Mouse (Mus musculus): ENCODE results near the gene Atg101. TPM values are rescaled to one million over a fixed set of nuclear protein-coding genes. Genes with fewer than 3 reads are reported as not detected.
A peak's percentile ranks its signal among the peaks of the same experiment; 100 is the strongest.

The Atg101 gene
- polyA plus RNA-seq, 1 experiment from 2014 or later, result 75.0 TPM

DNA sequence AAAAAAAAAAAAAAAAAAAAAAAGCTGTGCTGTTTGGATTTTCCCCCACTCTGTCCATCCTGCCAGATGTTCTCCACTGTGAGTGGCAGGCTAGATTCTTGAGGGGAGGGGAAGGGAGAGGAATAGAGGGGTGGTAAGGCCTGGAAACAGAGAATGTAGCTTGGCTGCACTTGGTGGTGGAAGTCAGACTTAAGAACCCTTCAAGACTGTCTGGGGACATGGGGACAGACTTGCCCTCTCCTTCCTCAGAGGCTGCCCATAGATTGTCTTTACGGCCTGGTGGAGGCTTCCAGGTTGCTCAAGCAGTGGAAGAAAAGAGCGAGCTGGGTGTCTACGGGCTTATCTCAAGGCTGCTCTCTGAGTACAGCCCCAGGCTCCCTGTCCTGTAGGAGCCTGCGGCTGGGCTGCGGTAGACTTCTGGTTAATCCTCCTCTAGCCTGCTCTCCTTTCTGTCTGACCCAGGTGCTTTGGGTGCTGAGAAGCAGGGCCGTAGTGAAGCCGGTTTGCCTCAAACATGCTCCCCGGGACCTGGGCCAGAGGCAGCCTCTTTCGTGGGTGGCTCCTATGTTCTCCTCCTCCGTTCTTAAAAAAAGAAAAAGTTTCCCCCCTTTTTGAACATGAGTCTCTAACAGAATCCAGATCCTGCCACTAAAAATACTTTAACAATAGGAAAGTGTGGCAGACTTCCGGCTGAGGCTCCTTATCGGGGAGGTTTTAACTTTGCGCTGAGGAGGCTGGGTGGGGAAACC lies 23.0 kb upstream of the Atg101 start:
- H3K4me1 ChIP-seq (replicated peaks; ENCODE audit: control insufficient read depth, insufficient read depth, low read length), result peaks cover 31% of the 10 kb centered on the region
- H3K27me3 ChIP-seq (ENCODE audit: control insufficient read depth, insufficient read depth, low read depth, low read length), result no peaks in the 10 kb centered on the region
- no peaks in the 10 kb centered on the region for H3K9me3 ChIP-seq (ENCODE audit: control insufficient read depth, low read length)
- peak overlapping the region; percentile 24; the same call in 1 of the 2 replicates for H3K4me2 ChIP-seq (ENCODE audit: low read depth, low read length)
- WGBS, result 42% methylated on average over 13 of the region's 13 CpGs
- no peak overlapping the region for H3K4me3 ChIP-seq (ENCODE audit: low read length)
- no peaks in the 10 kb centered on the region for H3K36me3 ChIP-seq (ENCODE audit: control insufficient read depth, insufficient read depth, low read length)
- H3K27ac ChIP-seq (ENCODE audit: low read length), result peak overlapping the region; percentile 97
- peak overlapping the region; percentile 51 for H3K9ac ChIP-seq (ENCODE audit: low read length)
- peak; percentile 56 for ATAC-seq (ENCODE audit: low read depth)

- no peaks in the 10 kb centered on the region for H3K27me3 ChIP-seq (ENCODE audit: control insufficient read depth, insufficient read depth, low read depth, low read length)
- no peaks in the 10 kb centered on the region for H3K36me3 ChIP-seq (ENCODE audit: control insufficient read depth, insufficient read depth, low read length)
- no peak overlapping the region for H3K4me2 ChIP-seq (ENCODE audit: low read depth, low read length)
- H3K9me3 ChIP-seq (ENCODE audit: control insufficient read depth, low read length), result no peaks in the 10 kb centered on the region
- no peak; the same call in 1 of the 2 replicates for ATAC-seq (ENCODE audit: low read depth)
- H3K4me3 ChIP-seq (ENCODE audit: low read length), result no peak overlapping the region
- peak overlapping the region; percentile 97 for H3K27ac ChIP-seq (ENCODE audit: low read length)
- H3K9ac ChIP-seq (ENCODE audit: low read length), result no peak overlapping the region
- 67% methylated on average over 5 of the region's 5 CpGs for WGBS
- peaks cover 38% of the 10 kb centered on the region for H3K4me1 ChIP-seq (replicated peaks; ENCODE audit: control insufficient read depth, insufficient read depth, low read length)
Measured at GRCm38 (mm10) chr15:101262502-101262901, 21.6 kb upstream of the Atg101 start.

- Histone ChIP-seq H3K4me1 (replicated peaks; ENCODE audit: control insufficient read depth, insufficient read depth, low read length) (peaks cover 28% of the 10 kb centered on the region), H3K27me3 (ENCODE audit: control insufficient read depth, insufficient read depth, low read depth, low read length) (no peaks in the 10 kb centered on the region), H3K36me3 (ENCODE audit: control insufficient read depth, insufficient read depth, low read length) (peaks cover 9% of the 10 kb centered on the region), H3K4me2 (ENCODE audit: low read depth, low read length) (peak overlapping the region; percentile 93), H3K9me3 (ENCODE audit: control insufficient read depth, low read length) (no peaks in the 10 kb centered on the region), H3K9ac (ENCODE audit: low read length) (peak overlapping the region; percentile 74), H3K4me3 (ENCODE audit: low read length) (peak overlapping the region; percentile 65), H3K27ac (ENCODE audit: low read length) (peak overlapping the region; percentile 89)
- ATAC-seq (ENCODE audit: low read depth), result peak; percentile 93
- under 1% methylated on average over 57 of the region's 57 CpGs for WGBS
Measured at GRCm38 (mm10) chr15:101266132-101266963, 17.7 kb upstream of the Atg101 start.

GRCm38 (mm10) chr15:101267053-101268032 lies 16.7 kb upstream of the Atg101 start:
- peaks cover 13% of the 10 kb centered on the region for H3K36me3 ChIP-seq (ENCODE audit: control insufficient read depth, insufficient read depth, low read length)
- peak overlapping the region; percentile 74 for H3K9ac ChIP-seq (ENCODE audit: low read length)
- peaks cover 20% of the 10 kb centered on the region for H3K4me1 ChIP-seq (replicated peaks; ENCODE audit: control insufficient read depth, insufficient read depth, low read length)
- H3K4me2 ChIP-seq (ENCODE audit: low read depth, low read length), result peak overlapping the region; percentile 93
- no peaks in the 10 kb centered on the region for H3K9me3 ChIP-seq (ENCODE audit: control insufficient read depth, low read length)
- peak overlapping the region; percentile 89 for H3K27ac ChIP-seq (ENCODE audit: low read length)
- H3K27me3 ChIP-seq (ENCODE audit: control insufficient read depth, insufficient read depth, low read depth, low read length), result no peaks in the 10 kb centered on the region
- ATAC-seq (ENCODE audit: low read depth), result peak; percentile 27
- under 1% methylated on average over 25 of the region's 25 CpGs for WGBS
- peak overlapping the region; percentile 65 for H3K4me3 ChIP-seq (ENCODE audit: low read length)

DNA sequence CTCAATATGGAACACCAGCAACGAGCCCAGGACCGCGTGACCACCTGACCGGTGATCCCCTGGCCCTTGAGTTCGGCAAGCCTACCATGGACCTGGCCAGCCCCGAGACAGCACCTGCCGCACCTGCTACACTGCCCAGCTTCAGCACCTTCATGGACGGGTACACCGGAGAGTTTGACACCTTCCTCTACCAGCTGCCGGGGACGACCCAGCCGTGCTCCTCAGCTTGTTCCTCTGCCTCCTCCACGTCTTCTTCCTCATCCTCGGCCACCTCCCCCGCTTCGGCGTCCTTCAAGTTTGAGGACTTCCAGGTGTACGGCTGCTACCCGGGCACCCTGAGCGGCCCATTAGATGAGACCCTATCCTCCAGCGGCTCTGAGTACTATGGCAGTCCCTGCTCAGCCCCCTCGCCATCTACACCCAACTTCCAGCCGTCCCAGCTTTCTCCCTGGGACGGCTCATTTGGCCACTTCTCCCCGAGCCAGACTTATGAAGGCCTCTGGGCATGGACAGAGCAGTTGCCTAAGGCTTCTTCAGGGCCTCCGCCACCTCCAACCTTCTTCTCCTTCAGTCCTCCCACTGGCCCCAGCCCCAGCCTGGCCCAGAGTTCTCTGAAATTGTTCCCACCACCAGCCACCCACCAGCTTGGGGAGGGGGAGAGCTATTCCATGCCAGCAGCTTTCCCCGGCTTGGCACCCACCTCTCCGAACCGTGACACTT lies 13.8 kb upstream of the Atg101 start:
- Histone ChIP-seq H3K9ac (ENCODE audit: low read length) (no peak overlapping the region), H3K27me3 (ENCODE audit: control insufficient read depth, insufficient read depth, low read depth, low read length) (no peaks in the 10 kb centered on the region), H3K36me3 (ENCODE audit: control insufficient read depth, insufficient read depth, low read length) (peaks cover 27% of the 10 kb centered on the region), H3K27ac (ENCODE audit: low read length) (no peak overlapping the region), H3K4me1 (replicated peaks; ENCODE audit: control insufficient read depth, insufficient read depth, low read length) (peaks cover 25% of the 10 kb centered on the region), H3K9me3 (ENCODE audit: control insufficient read depth, low read length) (no peaks in the 10 kb centered on the region), H3K4me3 (ENCODE audit: low read length) (no peak overlapping the region), H3K4me2 (ENCODE audit: low read depth, low read length) (no peak overlapping the region)
- no peak for ATAC-seq (ENCODE audit: low read depth)
- WGBS, result 88% methylated on average over 29 of the region's 29 CpGs

DNA sequence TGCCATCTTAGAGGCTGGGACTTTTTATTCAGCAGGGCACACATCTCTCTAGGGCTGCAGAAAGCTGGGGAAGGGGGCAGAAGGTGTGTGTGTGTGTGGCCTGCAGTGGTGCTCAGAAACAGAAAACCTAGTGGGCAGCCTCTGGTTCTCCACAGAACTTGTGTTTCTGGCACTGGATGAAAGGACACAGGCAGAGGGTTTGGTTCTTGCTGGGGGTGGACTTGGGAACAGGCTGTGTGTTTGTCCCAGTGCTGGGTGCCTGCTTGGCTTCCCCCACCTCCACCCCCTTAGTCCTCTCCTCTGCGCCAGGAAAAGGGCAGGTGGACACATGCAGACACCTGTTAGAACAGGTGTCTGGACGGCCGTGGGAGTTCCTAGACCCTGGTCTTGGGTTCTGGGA lies 13.0 kb upstream of the Atg101 start:
- ATAC-seq (ENCODE audit: low read depth), result no peak
- Histone ChIP-seq H3K4me2 (ENCODE audit: low read depth, low read length) (no peak overlapping the region), H3K4me1 (replicated peaks; ENCODE audit: control insufficient read depth, insufficient read depth, low read length) (peaks cover 19% of the 10 kb centered on the region), H3K4me3 (ENCODE audit: low read length) (no peak overlapping the region), H3K36me3 (ENCODE audit: control insufficient read depth, insufficient read depth, low read length) (peaks cover 27% of the 10 kb centered on the region), H3K9ac (ENCODE audit: low read length) (no peak overlapping the region), H3K9me3 (ENCODE audit: control insufficient read depth, low read length) (no peaks in the 10 kb centered on the region), H3K27me3 (ENCODE audit: control insufficient read depth, insufficient read depth, low read depth, low read length) (no peaks in the 10 kb centered on the region), H3K27ac (ENCODE audit: low read length) (no peak overlapping the region)
- 69% methylated on average over 3 of the region's 3 CpGs for WGBS

DNA sequence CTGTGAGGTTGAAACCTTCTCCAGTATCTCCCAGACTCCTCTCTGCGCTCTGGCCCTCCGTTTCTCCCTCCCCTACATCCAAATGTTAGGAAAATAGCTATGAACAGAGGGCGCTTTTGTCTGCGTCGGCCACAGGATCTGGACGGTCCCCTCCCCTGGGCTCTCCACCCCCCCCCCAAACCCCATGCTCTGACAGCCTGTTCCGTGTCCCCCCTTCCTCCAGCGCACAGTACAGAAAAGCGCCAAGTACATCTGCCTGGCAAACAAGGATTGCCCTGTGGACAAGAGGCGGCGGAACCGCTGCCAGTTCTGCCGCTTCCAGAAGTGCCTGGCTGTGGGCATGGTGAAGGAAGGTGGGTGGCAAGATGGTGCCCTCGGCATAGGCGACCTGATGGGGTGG lies 12.6 kb upstream of the Atg101 start:
- H3K27me3 ChIP-seq (ENCODE audit: control insufficient read depth, insufficient read depth, low read depth, low read length), result no peaks in the 10 kb centered on the region
- ATAC-seq (ENCODE audit: low read depth), result no peak
- peaks cover 17% of the 10 kb centered on the region for H3K4me1 ChIP-seq (replicated peaks; ENCODE audit: control insufficient read depth, insufficient read depth, low read length)
- 79% methylated on average over 15 of the region's 15 CpGs for WGBS
- no peaks in the 10 kb centered on the region for H3K9me3 ChIP-seq (ENCODE audit: control insufficient read depth, low read length)
- no peak overlapping the region for H3K27ac ChIP-seq (ENCODE audit: low read length)
- H3K4me2 ChIP-seq (ENCODE audit: low read depth, low read length), result no peak overlapping the region
- H3K9ac ChIP-seq (ENCODE audit: low read length), result no peak overlapping the region
- H3K36me3 ChIP-seq (ENCODE audit: control insufficient read depth, insufficient read depth, low read length), result peaks cover 27% of the 10 kb centered on the region
- H3K4me3 ChIP-seq (ENCODE audit: low read length), result no peak overlapping the region

DNA sequence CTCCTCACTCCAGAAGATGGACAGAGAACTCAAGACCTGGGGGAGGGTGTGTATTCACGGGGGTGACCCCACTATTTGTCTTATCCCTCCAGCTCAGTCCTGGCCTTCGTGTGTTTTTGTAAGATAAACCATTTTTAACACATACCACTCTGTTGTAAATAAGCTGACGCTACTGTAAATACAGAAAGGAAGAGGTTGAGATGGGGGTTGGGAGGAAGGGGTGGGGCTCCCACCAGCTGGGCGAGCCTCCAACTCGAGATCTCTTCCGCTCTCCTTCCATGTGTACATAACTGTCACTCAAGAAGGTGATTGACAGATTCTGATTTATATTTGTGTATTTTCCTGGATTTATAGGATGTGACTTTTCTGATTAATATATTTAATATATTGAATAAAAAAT lies 9.7 kb upstream of the Atg101 start:
- H3K4me3 ChIP-seq (ENCODE audit: low read length), result no peak overlapping the region
- ATAC-seq (ENCODE audit: low read depth), result peak; percentile 7; the same call in 1 of the 2 replicates
- peaks cover 8% of the 10 kb centered on the region for H3K4me1 ChIP-seq (replicated peaks; ENCODE audit: control insufficient read depth, insufficient read depth, low read length)
- H3K4me2 ChIP-seq (ENCODE audit: low read depth, low read length), result no peak overlapping the region
- no peak overlapping the region; the same call in 1 of the 2 replicates for H3K27ac ChIP-seq (ENCODE audit: low read length)
- H3K27me3 ChIP-seq (ENCODE audit: control insufficient read depth, insufficient read depth, low read depth, low read length), result no peaks in the 10 kb centered on the region
- no peaks in the 10 kb centered on the region for H3K9me3 ChIP-seq (ENCODE audit: control insufficient read depth, low read length)
- H3K36me3 ChIP-seq (ENCODE audit: control insufficient read depth, insufficient read depth, low read length), result peaks cover 27% of the 10 kb centered on the region
- H3K9ac ChIP-seq (ENCODE audit: low read length), result no peak overlapping the region
- 21% methylated on average over 6 of the region's 6 CpGs for WGBS
